Mouse (Mus musculus) hindbrain, postnatal 0 days (tissue): ENCODE data around the gene Mrpl18. TPM values are rescaled to one million over a fixed set of nuclear protein-coding genes. Genes with fewer than 3 reads are reported as not detected.

Experiments used
- ATAC-seq: fragments of 200-750 bp; cut with Nextera tagmentation; 2 replicates; pipeline ENCODE4 v1.8.0; 2017; ENCODE audit warnings: mild to moderate bottlenecking, moderate TSS enrichment, moderate library complexity
- DNase-seq: peaks from one replicate; pipeline ENCODE4 v3.0.0-alpha.2; 2015; ENCODE audit warnings: low spot score
- H3K27ac ChIP-seq: fragments of 300-500 bp; sonication (generic); 2 replicates; pipeline ENCODE4 v1.5.1; 2014; ENCODE audit warnings: mild to moderate bottlenecking
- H3K27me3 ChIP-seq: fragments of 300-500 bp; sonication (generic); 2 replicates; pipeline ENCODE4 v1.6.1; 2014; ENCODE audit warnings: low read length, mixed read lengths; ENCODE audit not compliant: insufficient read depth
- H3K36me3 ChIP-seq: fragments of 300-500 bp; sonication (generic); 2 replicates; pipeline ENCODE4 v1.6.1; 2014; ENCODE audit warnings: low read length, mixed read lengths; ENCODE audit not compliant: insufficient read depth
- H3K4me1 ChIP-seq: fragments of 300-500 bp; sonication (generic); 2 replicates; pipeline ENCODE4 v1.6.1; 2014; ENCODE audit warnings: antibody characterized with exemption, low read length, mixed read lengths; ENCODE audit not compliant: insufficient read depth
- H3K4me2 ChIP-seq: fragments of 300-500 bp; sonication (generic); 2 replicates; pipeline ENCODE4 v1.6.1; 2014; ENCODE audit warnings: low read depth, mild to moderate bottlenecking, low read length, moderate library complexity, mixed read lengths
- H3K4me3 ChIP-seq: fragments of 300-500 bp; sonication (generic); 2 replicates; pipeline ENCODE4 v1.5.1; 2014; ENCODE audit warnings: low read length
- H3K9ac ChIP-seq: fragments of 300-500 bp; sonication (generic); replicated peaks from 2 replicates; pipeline ENCODE4 v1.6.1; 2014; ENCODE audit warnings: mild to moderate bottlenecking, low read length, moderate library complexity, mixed read lengths
- H3K9me3 ChIP-seq: fragments of 300-500 bp; sonication (generic); 2 replicates; pipeline ENCODE4 v1.6.1; 2016; ENCODE audit warnings: low read length, mixed read lengths
- CTCF ChIP-seq: IDR thresholded peaks from 2 replicates; pipeline ENCODE4 v1.5.1; 2016; ENCODE audit warnings: antibody characterized with exemption, control low read depth, low read depth
- WGBS: fragments of 180-500 bp; shearing (Covaris S2); extraction: QIAGEN DNeasy Blood & Tissue Kit; methylation state at CpG from one replicate; pipeline ENCODE4 v1.1.7; 2014; 5-methylcytosine and 5-hydroxymethylcytosine counted together
- polyA plus RNA-seq: library from polyadenylated mRNA; unstranded; fragments of >200 nt; fragmentation: Nextera tagmentation; extraction: Ambion mirVana; gene quantifications from 2 replicates; pipeline ENCODE4 v1.2.1, GENCODE M21; 2015
- total RNA-seq: library from RNA; depleted of rRNA; stranded (reverse); fragments of >200 nt; gene quantifications from 2 replicates; pipeline ENCODE4 v1.2.3, GENCODE M21; 2014

The Mrpl18 gene
- total and polyA plus RNA-seq, 2 experiments from 2014 or later = 46.9 to 116 TPM

DNA sequence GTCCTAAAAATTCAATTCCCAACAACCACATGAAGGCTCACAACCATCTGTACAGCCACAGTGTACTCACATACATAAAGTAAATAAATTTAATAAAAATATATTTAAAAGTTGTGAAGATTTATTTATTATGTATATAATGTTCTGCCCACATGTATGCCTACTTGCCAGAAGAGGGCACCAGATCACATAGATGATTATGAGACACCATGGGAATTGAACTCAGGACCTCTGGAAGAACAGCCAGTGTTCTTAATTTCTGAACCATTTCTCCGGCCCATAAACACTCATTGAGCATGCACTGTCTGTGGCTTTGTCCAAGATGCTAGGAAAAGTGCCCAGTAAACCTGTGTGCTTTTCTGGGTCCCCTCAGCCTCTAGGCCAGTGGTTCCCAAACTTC is 34.9 kb downstream of the Mrpl18 start:
- no peaks in the 10 kb centered on the region for H3K36me3 ChIP-seq
- WGBS = 75% methylated on average over 1 of the region's 1 CpGs
- ATAC-seq (no peak), DNase-seq (no peak)
- no peak overlapping the region for H3K4me3 ChIP-seq
- H3K9me3 ChIP-seq = no peaks in the 10 kb centered on the region
- H3K27ac ChIP-seq = no peak overlapping the region
- H3K27me3 ChIP-seq = no peaks in the 10 kb centered on the region
- no peak overlapping the region for H3K9ac ChIP-seq
- no peak for TF ChIP-seq CTCF
- H3K4me1 ChIP-seq = no peaks in the 10 kb centered on the region
- no peak overlapping the region for H3K4me2 ChIP-seq

- Histone ChIP-seq H3K4me3 (peak overlapping the region; percentile 16; the same call in 1 of the 2 replicates), H3K27ac (no peak overlapping the region), H3K4me1 (no peaks in the 10 kb centered on the region), H3K9ac (no peak overlapping the region; the same call in 1 of the 2 replicates), H3K4me2 (peak overlapping the region; percentile 49), H3K9me3 (no peaks in the 10 kb centered on the region), H3K36me3 (no peaks in the 10 kb centered on the region), H3K27me3 (no peaks in the 10 kb centered on the region)
- TF ChIP-seq CTCF = peak; percentile 85
- peak; percentile 93 for DNase-seq
- WGBS = 4% methylated on average over 14 of the region's 14 CpGs
- peak; percentile 85 for ATAC-seq
Measured at GRCm38 (mm10) chr17:12880178-12880577, 36.0 kb downstream of the Mrpl18 start.

- Histone ChIP-seq H3K27ac (no peak within 1 kb of the TSS), H3K36me3 (no peaks in the 10 kb centered on the region), H3K4me1 (no peaks in the 10 kb centered on the region), H3K9ac (no peak within 1 kb of the TSS), H3K27me3 (no peaks in the 10 kb centered on the region), H3K9me3 (no peaks in the 10 kb centered on the region), H3K4me2 (no peak within 1 kb of the TSS), H3K4me3 (no peak within 1 kb of the TSS)
- 84% methylated on average over 5 of the region's 5 CpGs for WGBS
- no peak for DNase-seq
- TF ChIP-seq CTCF = no peak
- ATAC-seq = no peak
Measured at GRCm38 (mm10) chr17:12875734-12876133, 40.4 kb downstream of the Mrpl18 start, which contains the start of gene Mrgprh. Gene Mrgprh (plus strand): TSS chr17:12876034.

GRCm38 (mm10) chr17:12872275-12873028 is 43.7 kb downstream of the Mrpl18 start:
- no peak overlapping the region for H3K4me2 ChIP-seq
- no peak overlapping the region for H3K4me3 ChIP-seq
- no peaks in the 10 kb centered on the region for H3K36me3 ChIP-seq
- no peaks in the 10 kb centered on the region for H3K4me1 ChIP-seq
- TF ChIP-seq CTCF = no peak
- H3K9me3 ChIP-seq = no peaks in the 10 kb centered on the region
- WGBS = 56% methylated on average over 16 of the region's 16 CpGs
- H3K27ac ChIP-seq = no peak overlapping the region
- peak; percentile 18 for DNase-seq
- H3K27me3 ChIP-seq = no peaks in the 10 kb centered on the region
- H3K9ac ChIP-seq = no peak overlapping the region
- ATAC-seq = no peak

- H3K9ac ChIP-seq = no peak overlapping the region
- H3K4me2 ChIP-seq = no peak overlapping the region
- WGBS = 46% methylated on average over 4 of the region's 4 CpGs
- DNase-seq (no peak), ATAC-seq (no peak)
- no peaks in the 10 kb centered on the region for H3K27me3 ChIP-seq
- no peak overlapping the region for H3K27ac ChIP-seq
- H3K36me3 ChIP-seq = no peaks in the 10 kb centered on the region
- H3K4me1 ChIP-seq = no peaks in the 10 kb centered on the region
- no peak overlapping the region for H3K4me3 ChIP-seq
- TF ChIP-seq CTCF = no peak
- H3K9me3 ChIP-seq = no peaks in the 10 kb centered on the region
Measured at GRCm38 (mm10) chr17:12868640-12869039, 47.5 kb downstream of the Mrpl18 start.

- DNase-seq = no peak
- no peaks in the 10 kb centered on the region for H3K4me1 ChIP-seq
- WGBS = 65% methylated on average over 2 of the region's 2 CpGs
- no peak within 1 kb of the TSS for H3K4me3 ChIP-seq
- no peak for ATAC-seq
- no peak within 1 kb of the TSS for H3K9ac ChIP-seq
- H3K4me2 ChIP-seq = no peak within 1 kb of the TSS
- no peak within 1 kb of the TSS for H3K27ac ChIP-seq
- no peaks in the 10 kb centered on the region for H3K27me3 ChIP-seq
- H3K36me3 ChIP-seq = no peaks in the 10 kb centered on the region
- no peak for TF ChIP-seq CTCF
- H3K9me3 ChIP-seq = no peaks in the 10 kb centered on the region
Measured at GRCm38 (mm10) chr17:12868043-12868442, 48.1 kb downstream of the Mrpl18 start, which contains the start of gene Mas1. Gene Mas1 (minus strand): TSS chr17:12868143.

GRCm38 (mm10) chr17:12866853-12867252 is 49.3 kb downstream of the Mrpl18 start:
- Histone ChIP-seq H3K4me3 (no peak overlapping the region), H3K9ac (no peak overlapping the region), H3K4me1 (no peaks in the 10 kb centered on the region), H3K9me3 (no peaks in the 10 kb centered on the region), H3K36me3 (no peaks in the 10 kb centered on the region), H3K27me3 (no peaks in the 10 kb centered on the region), H3K27ac (no peak overlapping the region), H3K4me2 (no peak overlapping the region)
- DNase-seq = no peak
- TF ChIP-seq CTCF = no peak
- WGBS = 79% methylated on average over 10 of the region's 10 CpGs
- ATAC-seq = no peak
